Mouse (Mus musculus) hindbrain, embryonic 14.5 days (tissue): Measurements from ENCODE around the gene Lgr5. TPM values are rescaled to one million over a fixed set of nuclear protein-coding genes. Genes with fewer than 3 reads are reported as not detected.
A peak's percentile ranks its signal among the peaks of the same experiment; 100 is the strongest.

Experiments
- ATAC-seq: fragments of 200-750 bp; cut with Nextera tagmentation; 2 replicates; pipeline ENCODE4 v1.8.0; 2017; ENCODE audit warnings: moderate number of reproducible peaks, mild to moderate bottlenecking, moderate TSS enrichment, moderate library complexity; ENCODE audit not compliant: low FRiP score
- DNase-seq: peaks from one replicate; pipeline ENCODE4 v3.0.0-alpha.2; 2015; ENCODE audit warnings: low spot score
- H3K27ac ChIP-seq: fragments of 300-500 bp; sonication (generic); 2 replicates; pipeline ENCODE4 v1.5.1; 2014; ENCODE audit warnings: mild to moderate bottlenecking, moderate library complexity
- H3K27me3 ChIP-seq: fragments of 300-500 bp; sonication (generic); 2 replicates; pipeline ENCODE4 v1.6.1; 2014; ENCODE audit warnings: mild to moderate bottlenecking, low read length, mixed read lengths; ENCODE audit not compliant: control insufficient read depth, insufficient read depth
- H3K36me3 ChIP-seq: fragments of 300-500 bp; sonication (generic); replicated peaks from 2 replicates; pipeline ENCODE4 v1.6.1; 2014; ENCODE audit not compliant: control insufficient read depth, insufficient read depth
- H3K4me1 ChIP-seq: fragments of 300-500 bp; sonication (generic); replicated peaks from 2 replicates; pipeline ENCODE4 v1.6.1; 2014; ENCODE audit warnings: antibody characterized with exemption, low read length, mixed read lengths; ENCODE audit not compliant: control insufficient read depth, insufficient read depth
- H3K4me2 ChIP-seq: fragments of 300-500 bp; sonication (generic); replicated peaks from 2 replicates; pipeline ENCODE4 v1.6.1; 2014; ENCODE audit warnings: mild to moderate bottlenecking, moderate library complexity
- H3K4me3 ChIP-seq: fragments of 300-500 bp; sonication (generic); replicated peaks from 2 replicates; pipeline ENCODE4 v1.5.1; 2014; ENCODE audit warnings: mild to moderate bottlenecking, low read length
- H3K9ac ChIP-seq: fragments of 300-500 bp; sonication (generic); 2 replicates; pipeline ENCODE4 v1.6.1; 2014
- H3K9me3 ChIP-seq: fragments of 300-500 bp; sonication (generic); 2 replicates; pipeline ENCODE4 v1.6.1; 2016; ENCODE audit warnings: low read length; ENCODE audit not compliant: control insufficient read depth
- WGBS: fragments of 180-500 bp; shearing (Covaris S2); extraction: QIAGEN DNeasy Blood & Tissue Kit; methylation state at CpG from one replicate; pipeline ENCODE4 v1.1.7; 2014; 5-methylcytosine and 5-hydroxymethylcytosine counted together
- polyA plus RNA-seq: library from polyadenylated mRNA; unstranded; fragments of >200 nt; fragmentation: Nextera tagmentation; extraction: Ambion mirVana; gene quantifications from 2 replicates; pipeline ENCODE4 v1.2.1, GENCODE M21; 2014

The Lgr5 gene
- polyA plus RNA-seq, 1 experiment from 2014 or later: 2.5 TPM

- H3K9ac ChIP-seq: no peak overlapping the region
- no peak overlapping the region for H3K4me2 ChIP-seq
- H3K36me3 ChIP-seq: no peaks in the 10 kb centered on the region
- DNase-seq: peak; percentile 57
- WGBS: 15% methylated on average over 7 of the region's 7 CpGs
- H3K9me3 ChIP-seq: no peaks in the 10 kb centered on the region
- H3K27me3 ChIP-seq: no peaks in the 10 kb centered on the region
- H3K27ac ChIP-seq: no peak overlapping the region
- peak; percentile 91 for ATAC-seq
- H3K4me1 ChIP-seq: no peaks in the 10 kb centered on the region; the same call in 1 of the 2 replicates
- no peak overlapping the region for H3K4me3 ChIP-seq
These were observed 118.5 kb downstream of the Lgr5 start for GRCm38 (mm10) chr10:115469040-115469439.

GRCm38 (mm10) chr10:115468632-115469031 is 118.9 kb downstream of the Lgr5 start:
- H3K4me2 ChIP-seq: no peak overlapping the region
- no peaks in the 10 kb centered on the region for H3K9me3 ChIP-seq
- peak; percentile 47; the same call in 1 of the 2 replicates for ATAC-seq
- WGBS: 37% methylated on average over 7 of the region's 7 CpGs
- H3K4me3 ChIP-seq: no peak overlapping the region
- no peaks in the 10 kb centered on the region for H3K36me3 ChIP-seq
- no peak overlapping the region for H3K9ac ChIP-seq
- no peaks in the 10 kb centered on the region for H3K27me3 ChIP-seq
- no peak overlapping the region for H3K27ac ChIP-seq
- DNase-seq: no peak
- no peaks in the 10 kb centered on the region; the same call in 1 of the 2 replicates for H3K4me1 ChIP-seq

- H3K4me3 ChIP-seq: no peak overlapping the region
- ATAC-seq (no peak), DNase-seq (no peak)
- no peaks in the 10 kb centered on the region for H3K9me3 ChIP-seq
- 84% methylated on average over 8 of the region's 8 CpGs for WGBS
- H3K27me3 ChIP-seq: no peaks in the 10 kb centered on the region
- no peak overlapping the region for H3K27ac ChIP-seq
- no peaks in the 10 kb centered on the region for H3K36me3 ChIP-seq
- no peak overlapping the region for H3K4me2 ChIP-seq
- H3K9ac ChIP-seq: no peak overlapping the region
- H3K4me1 ChIP-seq: no peaks in the 10 kb centered on the region; the same call in 1 of the 2 replicates
These were observed 119.6 kb downstream of the Lgr5 start for GRCm38 (mm10) chr10:115467985-115468384.

- no peaks in the 10 kb centered on the region for H3K36me3 ChIP-seq
- 70% methylated on average over 6 of the region's 6 CpGs for whole genome bisulfite sequencing
- DNase-seq (no peak), ATAC-seq (no peak)
- H3K27ac ChIP-seq: no peak overlapping the region
- no peaks in the 10 kb centered on the region for H3K27me3 ChIP-seq
- H3K4me1 ChIP-seq: no peaks in the 10 kb centered on the region; the same call in 1 of the 2 replicates
- no peak overlapping the region for H3K4me3 ChIP-seq
- H3K4me2 ChIP-seq: no peak overlapping the region
- no peak overlapping the region for H3K9ac ChIP-seq
- H3K9me3 ChIP-seq: no peaks in the 10 kb centered on the region
These were observed 121.8 kb downstream of the Lgr5 start for GRCm38 (mm10) chr10:115465778-115466177.

GRCm38 (mm10) chr10:115465072-115465471 is 122.5 kb downstream of the Lgr5 start:
- no peak for DNase-seq
- Histone ChIP-seq H3K4me1 (no peaks in the 10 kb centered on the region; the same call in 1 of the 2 replicates), H3K27me3 (no peaks in the 10 kb centered on the region), H3K4me3 (no peak overlapping the region), H3K9me3 (no peaks in the 10 kb centered on the region), H3K4me2 (no peak overlapping the region), H3K27ac (no peak overlapping the region), H3K36me3 (no peaks in the 10 kb centered on the region), H3K9ac (no peak overlapping the region)
- ATAC-seq: peak; percentile 66
- WGBS: 62% methylated on average over 7 of the region's 7 CpGs

- H3K4me2 ChIP-seq: no peak overlapping the region
- ATAC-seq (no peak), DNase-seq (no peak)
- H3K4me1 ChIP-seq: no peaks in the 10 kb centered on the region; the same call in 1 of the 2 replicates
- no peak overlapping the region for H3K27ac ChIP-seq
- no peaks in the 10 kb centered on the region for H3K36me3 ChIP-seq
- no peak overlapping the region for H3K9ac ChIP-seq
- H3K4me3 ChIP-seq: no peak overlapping the region
- H3K9me3 ChIP-seq: no peaks in the 10 kb centered on the region
- H3K27me3 ChIP-seq: no peaks in the 10 kb centered on the region
- 82% methylated on average over 5 of the region's 5 CpGs for WGBS
These were observed 124.9 kb downstream of the Lgr5 start for GRCm38 (mm10) chr10:115462646-115463045.

GRCm38 (mm10) chr10:115457368-115458021 is 130.1 kb downstream of the Lgr5 start:
- H3K4me1 ChIP-seq: no peaks in the 10 kb centered on the region
- no peak overlapping the region for H3K9ac ChIP-seq
- H3K36me3 ChIP-seq: no peaks in the 10 kb centered on the region
- DNase-seq (no peak), ATAC-seq (no peak)
- no peaks in the 10 kb centered on the region for H3K9me3 ChIP-seq
- no peak overlapping the region for H3K4me3 ChIP-seq
- H3K27ac ChIP-seq: no peak overlapping the region
- H3K27me3 ChIP-seq: no peaks in the 10 kb centered on the region
- 74% methylated on average over 6 of the region's 6 CpGs for WGBS
- H3K4me2 ChIP-seq: no peak overlapping the region

- Histone ChIP-seq H3K4me3 (no peak overlapping the region), H3K9ac (no peak overlapping the region), H3K9me3 (peaks cover 9% of the 10 kb centered on the region; the same call in 1 of the 2 replicates), H3K27me3 (no peaks in the 10 kb centered on the region), H3K27ac (no peak overlapping the region), H3K4me2 (no peak overlapping the region), H3K36me3 (0 out of 2 replicates have a peak, but pooled peaks cover 4% of the 10 kb centered on the region), H3K4me1 (no peaks in the 10 kb centered on the region)
- DNase-seq (no peak), ATAC-seq (no peak)
- 92% methylated on average over 13 of the region's 13 CpGs for WGBS
These were observed 139.0 kb downstream of the Lgr5 start for GRCm38 (mm10) chr10:115448614-115449013.

- Histone ChIP-seq H3K9me3 (no peaks in the 10 kb centered on the region), H3K4me3 (no peak overlapping the region), H3K4me1 (no peaks in the 10 kb centered on the region), H3K27ac (no peak overlapping the region), H3K9ac (no peak overlapping the region), H3K27me3 (no peaks in the 10 kb centered on the region), H3K4me2 (no peak overlapping the region), H3K36me3 (peaks cover 21% of the 10 kb centered on the region)
- ATAC-seq (no peak), DNase-seq (no peak)
- WGBS: 84% methylated on average over 4 of the region's 4 CpGs
These were observed 150.3 kb downstream of the Lgr5 start for GRCm38 (mm10) chr10:115437286-115437685.
